Mouse (Mus musculus): ENCODE data around the gene Ccdc65. TPM values are rescaled to one million over a fixed set of nuclear protein-coding genes. Genes with fewer than 3 reads are reported as not detected.

Gene Ccdc65
- total RNA-seq, 2 experiments from 2014 or later, result 12.6 to 13.3 TPM

DNA sequence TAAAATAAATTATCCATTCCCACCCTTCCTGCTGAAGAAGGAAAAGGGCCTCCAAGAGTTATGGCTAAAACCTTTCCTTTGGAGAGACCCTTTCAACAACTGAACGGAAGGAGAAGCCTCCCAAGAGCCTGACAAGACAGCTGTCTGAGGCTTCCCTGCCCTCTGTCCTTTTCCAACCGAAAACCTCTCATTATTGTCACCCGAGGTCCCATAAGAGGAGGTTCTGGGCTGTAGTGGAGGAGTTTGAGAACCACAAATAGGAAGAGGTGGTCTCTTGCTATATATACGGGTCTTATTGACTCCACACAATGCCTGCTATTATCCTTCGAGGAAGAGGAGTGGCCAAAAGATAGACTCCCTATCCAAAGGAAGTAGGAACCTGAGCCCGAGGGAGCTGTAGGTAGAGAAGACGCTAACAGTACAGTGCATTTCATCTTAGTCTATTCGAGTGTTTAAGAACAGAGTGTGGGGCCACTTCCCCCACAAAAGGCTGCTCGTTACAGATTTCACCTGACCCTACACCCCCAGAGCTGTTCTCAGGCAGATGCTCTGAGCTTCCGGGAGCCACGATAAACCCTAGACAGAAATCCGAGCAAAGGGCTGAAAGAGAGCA lies 63.9 kb downstream of the Ccdc65 start:
- DNase-seq (ENCODE audit: low spot score in 2 of 2), result no peak
- intact Hi-C loops (cut with DNase I), result no loop called here

DNA sequence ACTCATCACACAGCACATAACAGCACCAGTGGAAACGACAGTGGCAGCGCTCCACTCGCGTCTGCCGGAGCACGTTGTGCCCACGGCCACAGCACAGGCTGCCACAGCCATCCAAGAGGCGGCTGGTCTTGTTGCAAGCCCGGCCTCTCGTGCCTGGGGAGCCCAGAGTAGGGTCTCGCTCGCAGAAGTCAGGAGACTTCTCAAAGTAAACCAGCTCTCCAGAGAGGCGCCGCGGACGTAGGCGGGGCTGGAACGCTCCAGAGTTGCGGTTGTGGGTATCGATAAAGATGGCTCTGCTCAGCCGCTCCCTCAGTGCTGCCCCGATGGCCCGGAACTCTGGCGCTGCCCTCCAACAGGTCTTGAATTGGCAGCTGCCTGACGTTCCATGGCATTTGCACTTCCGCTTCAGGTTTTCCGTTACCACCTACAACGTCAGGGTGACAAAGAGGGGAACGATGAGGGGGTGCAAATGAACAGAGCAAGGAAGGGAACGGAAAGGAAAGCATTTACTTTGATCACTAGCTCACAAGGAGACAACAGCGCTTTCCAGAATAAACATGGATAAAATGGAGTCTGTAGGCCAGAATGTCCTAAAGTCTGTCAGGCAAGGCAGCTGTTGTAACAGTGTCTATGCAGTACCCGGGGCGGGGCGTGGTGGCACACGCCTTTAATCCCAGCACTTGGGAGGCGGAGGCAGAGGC lies 64.7 kb downstream of the Ccdc65 start:
- intact Hi-C loops (cut with DNase I), result no loop called here
- DNase-seq (ENCODE audit: low spot score in 2 of 2), result no peak

Other genes starting within 250 kb of the Ccdc65 start
- gene OR5BS1P, start 238.3 kb upstream of the Ccdc65 start, total RNA-seq (2021), result not detected
- gene Lalba, start 225.5 kb upstream of the Ccdc65 start, total RNA-seq (2021), result not detected
- gene Olfr279, start 215.8 kb upstream of the Ccdc65 start, total RNA-seq (2021), result under 1 TPM in 1 of 2 experiments, not detected in 1; 0.11 TPM
- 10 to 100 TPM; 59.5 to 61.0 TPM for gene Kansl2, start 173.9 kb upstream of the Ccdc65 start, total RNA-seq (2021)
- gene Ccnt1, start 137.3 kb upstream of the Ccdc65 start, total RNA-seq (2021), result 10 to 100 TPM; 40.5 to 45.3 TPM
- not detected for gene 4930415O20Rik, start 137.2 kb upstream of the Ccdc65 start, total RNA-seq (2021)
- gene Adcy6, start 98.1 kb upstream of the Ccdc65 start, total RNA-seq (2021), result 10 to 100 TPM; 47.8 to 50.2 TPM
- 100 to 1,000 TPM; 217 to 244 TPM for gene Cacnb3, start 77.4 kb upstream of the Ccdc65 start, total RNA-seq (2021)
- 10 to 100 TPM; 56.0 to 57.6 TPM for gene Ddx23, start 45.3 kb upstream of the Ccdc65 start, total RNA-seq (2021)
- gene Rnd1, start 30.7 kb upstream of the Ccdc65 start, total RNA-seq (2021), result 10 to 100 TPM; 53.9 to 64.1 TPM
- 1 to 10 TPM; 2.7 to 3.4 TPM for gene Fkbp11, start 20.0 kb downstream of the Ccdc65 start, total RNA-seq (2021)
- gene Arf3, start 55.0 kb downstream of the Ccdc65 start, total RNA-seq (2021), result 100 to 1,000 TPM; 729 to 796 TPM
- under 1 TPM; 0.55 to 0.75 TPM for gene Wnt10b, start 69.9 kb downstream of the Ccdc65 start, total RNA-seq (2021)
- not detected for gene Wnt1, start 81.7 kb downstream of the Ccdc65 start, total RNA-seq (2021)
- gene Ddn, start 101.3 kb downstream of the Ccdc65 start, total RNA-seq (2021), result 100 to 1,000 TPM; 421 to 445 TPM
- 10 to 100 TPM; 41.5 to 45.4 TPM for gene Prkag1, start 123.3 kb downstream of the Ccdc65 start, total RNA-seq (2021)
- gene Kmt2d, start 163.0 kb downstream of the Ccdc65 start, total RNA-seq (2021), result 10 to 100 TPM; 73.2 to 75.3 TPM
- 1 to 10 TPM; 8.6 to 9.3 TPM for gene Rhebl1, start 186.3 kb downstream of the Ccdc65 start, total RNA-seq (2021)
- gene Dhh, start 190.3 kb downstream of the Ccdc65 start, total RNA-seq (2021), result under 1 TPM; 0.15 to 0.24 TPM
- 10 to 100 TPM; 17.9 to 18.1 TPM for gene Lmbr1l, start 210.0 kb downstream of the Ccdc65 start, total RNA-seq (2021)
- gene Tuba1b, start 226.4 kb downstream of the Ccdc65 start, total RNA-seq (2021), result 100 to 1,000 TPM; 689 to 750 TPM
- gene Gm49450, start 245.3 kb downstream of the Ccdc65 start, total RNA-seq (2021), result not detected
- 1,000 to 10,000 TPM; 2,132 to 2,150 TPM for gene Tuba1a, start 245.5 kb downstream of the Ccdc65 start, total RNA-seq (2021)